Mouse (Mus musculus): ENCODE measurements around the gene Prok1. TPM values are rescaled to one million over a fixed set of nuclear protein-coding genes. Genes with fewer than 3 reads are reported as not detected.

The Prok1 gene
- 0.08 TPM in 2 replicates for polyA plus RNA-seq (2015; fragmentation: Nextera tagmentation; extraction: Ambion mirVana)

DNA sequence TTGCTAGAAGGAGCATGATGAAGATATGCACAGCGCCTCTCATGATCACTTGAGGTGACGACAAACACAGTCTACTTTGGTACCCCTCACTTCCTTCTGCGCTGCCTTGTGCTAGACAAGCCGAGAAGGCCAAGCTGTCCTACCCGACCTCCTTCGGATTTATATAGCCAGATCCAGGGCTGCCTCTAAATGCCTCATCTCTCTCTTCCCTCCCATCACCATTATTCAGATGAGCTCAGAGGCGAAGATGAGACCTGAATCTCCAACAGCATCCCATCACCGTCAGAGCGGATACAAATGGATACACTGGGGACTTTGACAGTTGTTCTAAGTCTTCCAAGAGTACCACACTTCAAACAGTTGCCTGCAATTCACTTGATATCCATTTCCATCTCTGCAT lies at the start of gene Prok1:
TSS of gene Prok1 (minus strand) at position 101 of the 400 bp plus-strand sequence.
- H3K27ac ChIP-seq = no peak within 1 kb of the TSS
- ATAC-seq (ENCODE audit: low FRiP score, low read depth) = no peak
- no peak within 1 kb of the TSS for H3K9ac ChIP-seq
- no peak within 1 kb of the TSS for H3K4me3 ChIP-seq
- 89% methylated on average over 9 of the region's 9 CpGs for WGBS
- H3K27me3 ChIP-seq = 0 out of 2 replicates have a peak, but pooled peaks cover 4% of the 10 kb centered on the region
- H3K4me2 ChIP-seq (replicated peaks) = no peak within 1 kb of the TSS
- H3K9me3 ChIP-seq = no peaks in the 10 kb centered on the region
- H3K4me1 ChIP-seq = no peaks in the 10 kb centered on the region
- no peaks in the 10 kb centered on the region for H3K36me3 ChIP-seq

DNA sequence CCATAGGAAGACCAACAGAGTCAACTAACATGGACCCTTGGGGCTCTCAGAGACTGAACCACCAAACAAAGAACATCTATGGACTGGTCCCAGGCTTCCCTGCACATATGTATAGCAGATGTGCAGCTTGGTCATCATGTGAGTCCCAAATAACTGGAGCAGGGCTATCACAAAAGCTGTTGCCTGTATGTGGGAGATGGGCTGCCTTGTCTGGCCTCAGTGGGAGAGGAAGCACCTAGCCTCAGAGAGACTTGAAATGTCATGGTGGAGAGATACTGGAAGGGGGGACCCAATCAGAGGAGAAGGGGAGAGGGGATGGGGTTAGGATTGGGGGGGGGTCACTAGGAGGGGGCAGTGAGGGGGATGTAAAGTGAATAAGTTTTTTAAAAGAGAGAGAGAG lies 47.8 kb upstream of the Prok1 start:
- no peaks in the 10 kb centered on the region for H3K9me3 ChIP-seq
- peaks cover 29% of the 10 kb centered on the region for H3K36me3 ChIP-seq
- H3K4me1 ChIP-seq = peaks cover 22% of the 10 kb centered on the region
- no peak overlapping the region for H3K9ac ChIP-seq
- H3K4me2 ChIP-seq (replicated peaks) = no peak overlapping the region
- no peak for ATAC-seq (ENCODE audit: low FRiP score, low read depth)
- H3K4me3 ChIP-seq = no peak overlapping the region
- no peaks in the 10 kb centered on the region for H3K27me3 ChIP-seq
- H3K27ac ChIP-seq = no peak overlapping the region

DNA sequence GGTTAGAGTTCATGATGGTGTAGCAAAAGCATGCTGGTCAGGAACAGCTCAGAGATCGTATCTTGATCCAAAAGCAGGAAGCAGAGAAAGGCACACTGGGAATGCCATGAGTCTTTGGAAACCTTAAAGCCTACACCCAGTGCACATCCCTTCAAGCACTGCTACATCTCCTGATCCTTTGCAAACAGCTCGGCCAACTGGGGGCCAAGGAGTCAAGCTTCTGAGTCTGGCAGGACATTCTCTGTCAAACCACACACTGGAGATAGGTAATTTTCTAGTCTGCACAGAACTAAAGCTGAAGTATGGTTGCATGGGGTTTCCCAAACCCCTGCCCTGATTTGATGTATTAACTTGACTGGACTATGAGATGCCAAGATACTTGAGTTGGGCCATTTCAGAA lies 46.6 kb upstream of the Prok1 start:
- no peak overlapping the region for H3K9ac ChIP-seq
- H3K36me3 ChIP-seq = peaks cover 38% of the 10 kb centered on the region
- ATAC-seq (ENCODE audit: low FRiP score, low read depth) = no peak
- H3K27ac ChIP-seq = no peak overlapping the region
- H3K4me3 ChIP-seq = no peak overlapping the region
- H3K4me1 ChIP-seq = peaks cover 10% of the 10 kb centered on the region
- 84% methylated on average over 2 of the region's 2 CpGs for WGBS
- no peaks in the 10 kb centered on the region for H3K9me3 ChIP-seq
- no peaks in the 10 kb centered on the region for H3K27me3 ChIP-seq
- no peak overlapping the region for H3K4me2 ChIP-seq (replicated peaks)

DNA sequence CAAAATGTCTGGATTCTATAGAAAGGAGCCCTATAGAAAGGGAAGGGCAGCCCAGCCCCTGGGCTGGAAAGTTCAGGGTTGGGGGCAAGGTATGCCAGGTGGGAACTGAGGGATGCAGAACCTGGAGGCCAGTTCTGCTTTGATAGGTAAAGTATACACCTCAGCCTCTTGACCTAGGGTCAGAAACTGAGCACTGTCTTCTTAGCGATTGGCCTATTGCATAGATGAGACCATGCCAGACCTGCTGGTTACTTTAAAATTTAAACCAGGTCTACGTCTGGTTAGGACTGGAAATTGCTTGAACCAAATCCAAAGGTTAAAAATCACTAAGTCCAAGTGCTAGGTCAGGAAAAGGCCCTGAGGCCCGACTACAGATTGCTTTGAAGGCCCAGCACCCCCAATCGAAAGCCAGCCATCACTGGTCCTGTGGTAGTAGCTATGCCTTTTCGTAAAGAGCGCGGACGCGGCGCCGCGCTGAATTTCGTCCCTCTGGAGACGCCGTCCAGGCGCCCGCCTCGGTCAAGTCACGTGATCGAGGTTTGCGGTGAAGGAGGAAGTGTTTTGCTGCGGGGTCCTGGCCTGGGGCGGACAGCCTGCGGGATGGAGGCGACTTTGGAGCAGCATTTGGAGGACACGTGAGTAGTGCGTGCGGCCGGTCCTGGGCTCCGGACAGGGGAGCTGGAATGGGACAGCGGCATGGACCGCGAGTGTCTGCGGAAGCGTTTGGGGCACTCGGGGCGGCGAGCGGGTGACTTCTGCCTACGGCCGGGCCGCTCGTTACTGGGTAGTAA lies 39.2 kb upstream of the Prok1 start, which contains the start of gene Lamtor5:
TSS of gene Lamtor5 (plus strand) at position 380 of the 791 bp plus-strand sequence.
- Histone ChIP-seq H3K4me3 (peak within 1 kb of the TSS; percentile 88), H3K27ac (no peak within 1 kb of the TSS), H3K4me1 (peaks cover 10% of the 10 kb centered on the region), H3K9ac (peak within 1 kb of the TSS; percentile 83), H3K27me3 (peaks cover 6% of the 10 kb centered on the region; the same call in 1 of the 2 replicates), H3K36me3 (peaks cover 20% of the 10 kb centered on the region), H3K9me3 (no peaks in the 10 kb centered on the region), H3K4me2 (replicated peaks) (peak within 1 kb of the TSS; percentile 75)
- peak; percentile 88 for ATAC-seq (ENCODE audit: low FRiP score, low read depth)
- 2% methylated on average over 43 of the region's 43 CpGs for WGBS

DNA sequence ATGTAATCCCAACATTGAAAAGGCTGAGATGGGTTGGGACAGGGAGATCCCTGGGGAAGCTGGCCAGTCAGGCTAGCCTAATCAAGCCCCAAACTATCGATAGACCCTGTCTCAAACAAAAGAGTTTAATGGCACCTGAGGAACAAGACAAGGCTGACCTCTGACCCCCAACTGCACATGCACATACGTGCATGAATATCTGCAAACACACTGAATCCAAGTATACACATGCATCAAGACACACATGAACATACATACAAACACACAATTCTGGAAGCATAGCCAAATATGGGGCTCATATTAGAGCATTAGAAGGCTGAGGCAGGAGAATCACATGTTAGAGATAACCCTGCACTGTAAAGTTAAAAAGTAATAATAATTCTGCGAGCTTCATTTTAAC lies 37.1 kb upstream of the Prok1 start:
- Histone ChIP-seq H3K4me1 (peaks cover 10% of the 10 kb centered on the region), H3K4me3 (no peak overlapping the region), H3K27me3 (peaks cover 6% of the 10 kb centered on the region; the same call in 1 of the 2 replicates), H3K27ac (no peak overlapping the region), H3K9me3 (no peaks in the 10 kb centered on the region), H3K9ac (no peak overlapping the region), H3K36me3 (peaks cover 1% of the 10 kb centered on the region; the same call in 1 of the 2 replicates), H3K4me2 (replicated peaks) (no peak overlapping the region)
- 85% methylated on average over 3 of the region's 3 CpGs for WGBS
- ATAC-seq (ENCODE audit: low FRiP score, low read depth) = no peak

DNA sequence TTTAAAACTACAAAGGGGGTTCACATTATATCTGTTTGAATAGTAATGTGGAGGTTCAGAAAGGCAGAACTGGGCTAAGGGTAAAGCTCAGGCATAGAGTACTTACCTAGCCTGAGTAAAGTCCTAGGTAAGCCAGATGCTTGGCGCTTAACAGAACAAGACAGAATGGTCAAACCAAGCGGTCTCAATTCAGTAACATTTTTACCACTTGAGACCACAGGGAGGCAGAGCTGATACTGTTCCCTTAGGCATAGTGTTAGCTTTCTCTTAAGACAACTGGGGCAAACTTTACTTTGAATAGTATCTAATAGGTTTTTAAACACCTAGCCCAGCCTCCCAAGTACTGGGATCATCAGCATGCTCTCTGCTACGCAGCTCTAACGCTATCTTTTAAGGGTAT lies 36.5 kb upstream of the Prok1 start:
- H3K27me3 ChIP-seq = peaks cover 6% of the 10 kb centered on the region; the same call in 1 of the 2 replicates
- H3K4me2 ChIP-seq (replicated peaks) = no peak overlapping the region
- ATAC-seq (ENCODE audit: low FRiP score, low read depth) = no peak

DNA sequence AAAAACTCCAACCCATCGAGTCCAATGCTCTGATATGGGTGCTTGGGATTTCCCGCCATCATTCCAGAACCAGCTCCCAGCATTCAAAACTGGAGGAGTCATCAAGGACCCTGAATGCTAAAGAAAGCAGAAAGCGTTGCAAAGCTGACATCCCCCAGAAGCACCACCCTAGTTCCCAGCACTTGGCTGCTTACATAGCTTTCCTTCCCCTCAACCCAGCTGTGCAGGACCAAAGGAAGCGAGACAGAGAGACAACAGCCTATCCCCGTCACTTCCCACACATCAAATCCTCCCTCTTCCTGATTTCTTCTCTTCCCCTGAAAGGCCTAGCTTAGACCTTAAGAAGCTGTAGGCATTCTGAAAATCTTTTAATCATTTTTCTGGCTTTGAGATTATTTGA lies 35.8 kb upstream of the Prok1 start:
- Histone ChIP-seq H3K4me1 (peaks cover 10% of the 10 kb centered on the region), H3K9me3 (no peaks in the 10 kb centered on the region), H3K27ac (no peak overlapping the region), H3K27me3 (peaks cover 6% of the 10 kb centered on the region; the same call in 1 of the 2 replicates), H3K36me3 (no peaks in the 10 kb centered on the region), H3K9ac (no peak overlapping the region), H3K4me3 (no peak overlapping the region), H3K4me2 (replicated peaks) (no peak overlapping the region)
- WGBS = 66% methylated on average over 5 of the region's 5 CpGs
- ATAC-seq (ENCODE audit: low FRiP score, low read depth) = no peak

More for the DNA sequence above, 36.5 kb upstream of the Prok1 start:
- no peak overlapping the region for H3K9ac ChIP-seq
- peaks cover 10% of the 10 kb centered on the region for H3K4me1 ChIP-seq
- no peak overlapping the region for H3K4me3 ChIP-seq
- WGBS = 46% methylated on average over 4 of the region's 4 CpGs
- no peak overlapping the region for H3K27ac ChIP-seq
- H3K9me3 ChIP-seq = no peaks in the 10 kb centered on the region
- H3K36me3 ChIP-seq = no peaks in the 10 kb centered on the region

DNA sequence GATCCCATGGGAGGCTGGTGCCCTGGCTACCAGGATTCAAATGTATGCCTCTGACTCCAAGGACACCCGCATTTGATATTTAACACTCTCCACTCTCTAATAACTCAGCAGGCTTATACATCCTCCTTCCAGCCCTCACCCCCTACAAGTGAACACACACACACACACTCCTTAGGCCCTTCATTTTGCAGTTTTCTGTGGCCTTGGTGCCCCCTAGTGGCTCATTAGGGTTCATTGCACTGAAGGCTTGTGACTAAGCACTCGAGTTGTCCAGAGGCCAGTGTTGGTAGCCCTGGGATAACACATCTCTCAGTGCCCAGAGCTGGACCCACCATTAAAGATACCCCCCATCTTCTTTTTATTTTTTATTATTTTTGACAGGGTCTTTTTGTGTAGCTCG lies 34.3 kb upstream of the Prok1 start:
- 14% methylated on average over 3 of the region's 3 CpGs for WGBS
- no peak overlapping the region for H3K4me3 ChIP-seq
- no peak overlapping the region for H3K9ac ChIP-seq
- peaks cover 6% of the 10 kb centered on the region; the same call in 1 of the 2 replicates for H3K27me3 ChIP-seq
- no peaks in the 10 kb centered on the region for H3K9me3 ChIP-seq
- no peaks in the 10 kb centered on the region for H3K36me3 ChIP-seq
- H3K27ac ChIP-seq = no peak overlapping the region
- no peak overlapping the region for H3K4me2 ChIP-seq (replicated peaks)
- ATAC-seq (ENCODE audit: low FRiP score, low read depth) = peak; percentile 42; the same call in 1 of the 2 replicates
- 0 out of 2 replicates have a peak, but pooled peaks cover 2% of the 10 kb centered on the region for H3K4me1 ChIP-seq

DNA sequence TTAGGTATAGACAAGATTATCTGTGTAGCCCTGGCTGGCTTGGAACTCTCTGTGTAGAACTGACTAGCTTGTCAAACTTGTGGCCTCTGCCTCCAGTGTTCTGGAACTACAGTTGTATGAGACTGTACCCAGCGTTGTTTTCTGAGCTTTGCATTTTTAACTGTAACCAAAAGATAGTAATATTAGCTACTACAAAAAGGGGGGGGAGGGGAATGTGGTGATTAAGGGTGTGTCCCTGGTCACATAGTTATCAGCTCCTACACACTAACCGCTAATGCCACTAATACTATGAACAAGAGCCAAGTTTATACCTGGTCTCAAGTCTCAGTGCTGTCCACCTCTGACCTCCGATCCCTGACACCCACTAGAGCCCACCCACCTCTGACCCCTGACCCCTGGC lies 32.9 kb upstream of the Prok1 start:
- H3K4me3 ChIP-seq = no peak overlapping the region
- no peak for ATAC-seq (ENCODE audit: low FRiP score, low read depth)
- H3K9ac ChIP-seq = no peak overlapping the region
- no peak overlapping the region for H3K27ac ChIP-seq
- H3K4me2 ChIP-seq (replicated peaks) = no peak overlapping the region
- no peaks in the 10 kb centered on the region for H3K9me3 ChIP-seq
- no peaks in the 10 kb centered on the region for H3K4me1 ChIP-seq
- H3K36me3 ChIP-seq = no peaks in the 10 kb centered on the region
- WGBS = 99% methylated on average over 3 of the region's 3 CpGs
- peaks cover 6% of the 10 kb centered on the region; the same call in 1 of the 2 replicates for H3K27me3 ChIP-seq

DNA sequence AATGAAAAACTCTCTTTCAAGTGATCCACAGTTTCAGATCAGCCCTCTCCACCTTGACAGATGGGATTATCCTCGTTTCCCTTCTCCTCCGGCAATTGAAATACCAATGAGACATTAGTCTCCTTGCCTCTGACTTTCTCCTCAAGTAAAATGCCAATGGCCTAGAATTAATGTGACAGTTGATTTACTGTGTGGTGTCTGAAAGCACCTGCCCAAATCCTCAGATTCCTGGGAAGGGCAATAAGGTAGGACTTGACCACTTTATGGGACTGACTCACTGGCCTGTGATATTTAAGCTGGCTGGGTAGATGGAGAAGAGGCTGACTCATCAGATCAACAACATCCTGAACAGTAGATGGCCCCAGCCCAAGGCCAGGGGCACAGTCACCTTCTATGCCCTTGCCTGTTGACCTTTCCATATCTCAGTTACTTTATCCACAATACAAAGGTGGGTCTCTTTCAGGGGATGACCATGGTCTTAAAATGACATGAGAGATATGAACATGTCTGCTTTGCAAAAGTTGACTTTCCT lies 27.4 kb upstream of the Prok1 start:
- Histone ChIP-seq H3K4me3 (no peak overlapping the region), H3K27ac (no peak overlapping the region), H3K4me2 (replicated peaks) (no peak overlapping the region), H3K4me1 (peaks cover 3% of the 10 kb centered on the region), H3K9me3 (no peaks in the 10 kb centered on the region), H3K9ac (no peak overlapping the region), H3K36me3 (no peaks in the 10 kb centered on the region), H3K27me3 (no peaks in the 10 kb centered on the region)
- 69% methylated on average over 2 of the region's 2 CpGs for WGBS
- no peak for ATAC-seq (ENCODE audit: low FRiP score, low read depth)

DNA sequence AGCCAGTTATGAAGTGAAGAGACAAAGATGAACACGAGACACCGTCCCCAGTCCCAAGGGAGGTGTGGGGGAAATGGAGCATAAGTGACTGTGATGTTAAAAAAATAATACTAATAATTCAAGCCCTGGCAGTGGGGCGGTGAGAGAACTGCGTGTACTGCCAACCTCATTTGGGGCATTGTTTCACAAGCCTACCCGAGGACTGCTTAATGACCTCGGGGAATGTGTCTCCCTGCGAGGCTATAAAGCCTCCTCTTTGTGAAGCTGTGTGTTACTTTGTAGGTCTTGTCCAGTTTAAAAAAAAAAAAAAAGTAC lies 22.3 kb upstream of the Prok1 start:
- H3K4me3 ChIP-seq = no peak overlapping the region
- peaks cover 16% of the 10 kb centered on the region for H3K4me1 ChIP-seq
- no peak overlapping the region for H3K4me2 ChIP-seq (replicated peaks)
- H3K9ac ChIP-seq = peak overlapping the region; percentile 35; the same call in 1 of the 2 replicates
- no peak for ATAC-seq (ENCODE audit: low FRiP score, low read depth)
- no peaks in the 10 kb centered on the region for H3K9me3 ChIP-seq
- 29% methylated on average over 7 of the region's 7 CpGs for WGBS
- H3K27ac ChIP-seq = peak overlapping the region; percentile 6; the same call in 1 of the 2 replicates
- H3K36me3 ChIP-seq = no peaks in the 10 kb centered on the region
- H3K27me3 ChIP-seq = no peaks in the 10 kb centered on the region

DNA sequence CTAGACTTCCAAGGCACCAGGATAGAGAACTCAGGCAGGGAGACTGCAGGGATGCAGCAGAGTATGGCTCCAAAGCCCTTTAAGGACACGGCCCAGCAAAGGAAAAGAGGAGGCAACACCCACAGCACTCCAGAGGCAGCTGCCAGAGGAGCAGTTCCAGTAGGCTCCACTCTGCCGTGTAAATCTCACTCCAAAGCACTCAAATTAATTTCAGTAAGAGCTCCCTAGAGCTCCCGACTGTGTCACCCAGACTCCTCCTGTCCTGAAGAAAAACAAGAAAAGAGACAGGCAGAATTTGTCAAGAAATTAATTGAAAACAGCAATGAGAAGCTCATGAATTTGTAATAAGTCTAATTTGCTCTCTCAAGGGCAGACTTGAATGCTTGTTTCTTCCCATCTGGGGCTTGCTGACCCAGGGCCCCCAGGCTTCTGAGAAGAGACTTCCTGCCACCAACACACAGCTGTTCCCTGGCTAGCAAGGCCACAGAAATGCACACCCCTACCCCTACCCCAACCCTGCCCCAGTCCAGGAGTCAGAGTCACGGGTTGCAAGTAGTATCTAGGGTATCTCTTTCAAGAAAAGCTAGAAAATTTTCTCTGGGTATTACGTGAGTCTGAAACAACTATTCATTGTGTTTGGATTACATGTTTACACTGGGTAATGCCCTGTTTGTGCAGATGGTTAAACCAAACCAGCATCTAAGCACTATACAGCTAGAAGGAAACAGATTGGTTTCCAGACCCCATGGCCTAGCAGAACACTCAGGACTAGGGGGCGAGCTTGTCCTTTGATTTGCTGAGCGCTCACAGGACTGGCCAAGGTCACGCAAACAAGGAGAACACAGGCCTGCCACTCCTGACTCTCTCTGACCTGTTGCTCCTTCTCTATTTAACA lies 21.7 kb upstream of the Prok1 start:
- ATAC-seq (ENCODE audit: low FRiP score, low read depth) = no peak
- Histone ChIP-seq H3K27me3 (no peaks in the 10 kb centered on the region), H3K4me2 (replicated peaks) (no peak overlapping the region), H3K36me3 (no peaks in the 10 kb centered on the region), H3K4me1 (peaks cover 16% of the 10 kb centered on the region), H3K27ac (peak overlapping the region; percentile 6; the same call in 1 of the 2 replicates), H3K4me3 (no peak overlapping the region), H3K9me3 (no peaks in the 10 kb centered on the region), H3K9ac (peak overlapping the region; percentile 35; the same call in 1 of the 2 replicates)
- WGBS = 28% methylated on average over 8 of the region's 8 CpGs
